Mouse (Mus musculus): Measurements from ENCODE around the gene Foxa2.

The Foxa2 gene

GRCm38 (mm10) chr2:148013382-148013781 lies 33.4 kb downstream of the Foxa2 start:
- ATAC-seq (ENCODE audit: insufficient number of reproducible peaks, low FRiP score, low TSS enrichment): no peak

- ATAC-seq (ENCODE audit: insufficient number of reproducible peaks, low FRiP score, low TSS enrichment): no peak
These were observed 37.7 kb downstream of the Foxa2 start for GRCm38 (mm10) chr2:148009049-148009448.

GRCm38 (mm10) chr2:148004554-148005521 lies 41.9 kb downstream of the Foxa2 start:
- ATAC-seq (ENCODE audit: insufficient number of reproducible peaks, low FRiP score, low TSS enrichment): no peak

DNA sequence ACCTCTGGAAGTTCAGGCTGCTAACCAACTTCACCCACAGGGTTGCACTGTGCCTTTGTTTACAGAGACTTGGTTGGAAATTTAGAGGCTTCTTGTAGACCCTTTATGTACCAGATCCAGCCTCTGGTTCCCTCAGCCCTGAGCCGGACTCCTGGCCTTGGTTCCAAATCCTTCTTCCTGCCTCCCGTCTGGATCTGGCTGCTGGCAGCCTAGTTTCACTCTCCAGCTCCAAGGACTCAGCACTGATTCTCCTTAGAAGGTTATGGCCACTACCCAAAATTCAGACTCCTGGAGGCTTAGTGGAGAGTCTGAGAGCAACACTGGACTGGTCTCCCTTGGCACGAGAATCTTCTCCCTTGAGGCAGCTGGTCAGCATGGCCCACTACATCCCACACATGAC lies 43.3 kb downstream of the Foxa2 start:
- no peak for ATAC-seq (ENCODE audit: insufficient number of reproducible peaks, low FRiP score, low TSS enrichment)

DNA sequence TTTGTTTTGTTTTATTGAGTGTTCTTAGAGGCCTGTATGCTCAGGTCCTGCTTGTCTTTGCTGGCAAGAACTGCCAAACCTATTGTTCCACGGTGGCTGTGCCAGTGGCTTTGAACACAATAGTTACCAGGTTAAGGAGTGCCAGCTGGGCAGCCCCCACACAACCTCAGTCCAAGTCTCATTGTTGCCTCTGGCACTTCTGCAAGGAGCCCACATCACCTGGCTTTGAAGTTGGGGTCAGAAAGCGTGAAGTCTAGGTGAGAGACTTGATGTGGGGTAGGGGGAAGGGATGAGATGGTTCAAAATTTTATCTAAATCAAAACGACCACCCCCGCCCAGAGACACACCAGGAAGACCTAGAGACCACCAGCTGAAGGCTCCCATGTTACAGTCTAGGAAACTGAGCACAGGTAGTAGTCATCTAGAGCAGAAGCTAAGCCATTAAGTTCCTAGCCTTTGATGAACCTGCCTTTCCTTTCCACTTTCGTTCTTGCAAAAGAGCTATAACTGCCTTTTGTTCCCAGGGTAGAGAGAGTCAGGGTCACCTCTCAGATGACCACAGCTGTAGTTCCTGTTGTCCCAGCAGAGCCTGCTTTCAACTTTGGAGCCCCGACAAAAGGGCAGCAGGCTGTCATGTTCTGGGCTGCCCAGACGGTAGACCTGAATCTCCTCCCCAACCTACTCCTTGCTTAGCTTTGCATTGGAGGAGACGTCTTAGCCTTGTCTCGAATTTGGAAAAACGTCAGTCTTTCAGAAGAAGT lies 48.4 kb downstream of the Foxa2 start:
- no peak for ATAC-seq (ENCODE audit: insufficient number of reproducible peaks, low FRiP score, low TSS enrichment)

DNA sequence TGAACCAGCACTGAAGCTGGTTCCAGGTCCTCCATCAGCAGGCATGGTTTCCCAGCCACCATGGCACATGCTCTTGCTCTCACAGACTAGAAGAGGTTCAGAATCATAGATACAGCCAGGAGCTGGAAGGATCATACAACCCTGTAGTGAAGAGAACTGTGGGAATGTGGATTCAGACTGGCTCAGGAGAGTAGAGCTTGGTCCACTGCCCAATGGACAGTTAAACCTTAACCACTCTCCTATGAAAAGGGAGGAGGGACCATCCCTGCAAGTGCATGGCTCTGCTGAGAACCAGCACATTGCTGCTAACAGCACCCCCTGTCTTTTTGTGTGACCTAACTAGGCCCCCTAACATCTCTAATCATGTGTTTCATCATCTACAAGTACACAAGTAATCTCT lies 50.0 kb downstream of the Foxa2 start:
- no peak for ATAC-seq (ENCODE audit: insufficient number of reproducible peaks, low FRiP score, low TSS enrichment)

DNA sequence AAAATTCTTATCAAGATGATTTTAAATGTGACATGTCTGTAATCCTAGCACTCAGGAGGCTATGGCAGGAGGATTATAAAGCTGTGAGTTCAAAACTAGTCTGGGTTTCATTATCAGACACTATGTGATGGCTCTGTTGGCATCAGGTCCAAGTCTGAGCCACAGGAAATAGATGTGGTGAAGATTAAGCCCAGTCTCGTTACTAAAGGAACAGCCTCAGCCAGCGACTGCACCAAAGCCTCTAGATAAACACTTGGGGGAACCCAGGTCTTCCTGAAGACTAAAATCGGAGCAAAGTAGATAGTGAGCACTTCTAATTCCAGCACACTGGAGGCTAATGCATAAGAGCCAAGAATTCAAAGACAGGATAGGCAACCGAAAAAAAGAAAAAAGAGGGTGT lies 52.9 kb downstream of the Foxa2 start:
- ATAC-seq (ENCODE audit: insufficient number of reproducible peaks, low FRiP score, low TSS enrichment): no peak

GRCm38 (mm10) chr2:147992935-147993679 lies 53.7 kb downstream of the Foxa2 start:
- ATAC-seq (ENCODE audit: insufficient number of reproducible peaks, low FRiP score, low TSS enrichment): no peak
